In the genomic region with DNA sequence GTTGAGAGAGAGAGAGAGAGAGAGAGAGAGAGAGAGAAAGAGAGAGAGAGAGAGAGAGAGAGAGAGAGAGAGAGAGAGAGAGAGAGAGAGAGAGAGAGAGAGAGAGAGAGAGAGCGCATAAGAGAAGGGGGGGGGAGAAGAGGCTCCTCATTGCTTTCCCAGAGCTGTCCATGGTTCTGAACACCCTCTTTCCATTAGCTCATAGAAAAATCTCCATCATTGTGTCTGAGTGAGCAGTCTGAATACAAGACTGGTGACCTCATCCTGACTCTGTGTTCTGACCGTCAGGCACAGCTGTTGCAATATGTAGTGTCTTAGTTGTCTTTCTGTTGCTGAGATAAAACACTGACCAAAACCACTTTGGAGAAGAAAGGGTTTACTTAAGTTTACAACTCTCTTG, we compare ENCODE assay signal across 13 mouse cellular contexts.
DNase-seq lines count a peak whose midpoint lies in the region; ATAC-seq lines count a peak whose summit lies in the region.
"Had no signal": no experiment of that assay in that cellular context is flagged by ENCODE, and none has a peak within 500 bp of the region (broad histone marks: within the 10 kb centered on the region; RNA-seq: fewer than 3 reads in every experiment).

No protein-coding gene starts in this region.

- no peak overlapping the region for H3K9ac ChIP-seq in midbrain, embryonic 13.5 days (replicated peaks)
- H3K9ac ChIP-seq: embryonic facial prominence, embryonic 15.5 days; hindbrain, embryonic 13.5 days had no signal

- H3K27me3 ChIP-seq in midbrain, embryonic 10.5 days (ENCODE audit: low read depth, poor library complexity, severe bottlenecking) = peaks cover 31% of the 10 kb centered on the region
- peaks cover 3% of the 10 kb centered on the region; the same call in 1 of the 2 replicates for H3K27me3 ChIP-seq in midbrain, embryonic 13.5 days
- H3K27me3 ChIP-seq: CH12.LX had no signal

- H3K9me3 ChIP-seq in midbrain, embryonic 10.5 days (replicated peaks) = no peaks in the 10 kb centered on the region
- no peaks in the 10 kb centered on the region for H3K9me3 ChIP-seq in midbrain, embryonic 13.5 days
- H3K9me3 ChIP-seq: embryonic facial prominence, embryonic 15.5 days; hindbrain, embryonic 13.5 days had no signal

- no peak overlapping the region for H3K4me2 ChIP-seq in midbrain, embryonic 13.5 days (replicated peaks)
- H3K4me2 ChIP-seq: embryonic facial prominence, embryonic 15.5 days had no signal

- H3K36me3 ChIP-seq in midbrain, embryonic 10.5 days = no peaks in the 10 kb centered on the region
- H3K36me3 ChIP-seq in midbrain, embryonic 13.5 days = no peaks in the 10 kb centered on the region
- H3K36me3 ChIP-seq: embryonic facial prominence, embryonic 15.5 days; hindbrain, embryonic 13.5 days had no signal

- H3K4me1 ChIP-seq in midbrain, embryonic 10.5 days = peaks cover 30% of the 10 kb centered on the region
- peaks cover 22% of the 10 kb centered on the region for H3K4me1 ChIP-seq in midbrain, embryonic 13.5 days (replicated peaks)
- H3K4me1 ChIP-seq: embryonic facial prominence, embryonic 15.5 days had no signal

- WGBS in midbrain, embryonic 10.5 days = 20% methylated on average over 2 of the region's 2 CpGs
- WGBS in midbrain, embryonic 13.5 days = 16% methylated on average over 2 of the region's 2 CpGs

- H3K27ac ChIP-seq in midbrain, embryonic 10.5 days (replicated peaks) = no peak overlapping the region
- no peak overlapping the region for H3K27ac ChIP-seq in midbrain, embryonic 13.5 days
- H3K27ac ChIP-seq: embryonic facial prominence, embryonic 15.5 days; hindbrain, embryonic 13.5 days had no signal

- DNase-seq in heart, postnatal 4 days = peak; percentile 45
- DNase-seq in heart, adult 9 months (ENCODE audit: low spot score in 2 of 2) = no peak
- DNase-seq in midbrain, embryonic 10.5 days (ENCODE audit: low spot score) = peak; percentile 19
- DNase-seq in NIH3T3 (ENCODE audit: low read depth) = peak; percentile 52
- peak; percentile 69 for DNase-seq in forelimb bud, embryonic 11.5 days (ENCODE audit: low read depth, low spot score)
- no peak for DNase-seq in T-cell, adult 2 months (ENCODE audit: low spot score)
- DNase-seq: cerebellum, adult 2 months; thymus, postnatal 25 days had no signal

- no peak for ATAC-seq in midbrain, embryonic 13.5 days
- ATAC-seq in megakaryocyte progenitor cell, adult 5-6 weeks (replicated peaks; ENCODE audit: poor library complexity) = no peak

- H3K4me3 ChIP-seq in midbrain, embryonic 10.5 days = no peak overlapping the region
- H3K4me3 ChIP-seq in midbrain, embryonic 13.5 days (replicated peaks) = no peak overlapping the region
- H3K4me3 ChIP-seq: embryonic facial prominence, embryonic 15.5 days; hindbrain, embryonic 13.5 days had no signal

Comparison
In these comparisons a context has a peak if more than half of its experiments do, and no peak if none do; other contexts are left out.
1. DNase-seq: peak in heart, postnatal 4 days (single experiment), midbrain, embryonic 10.5 days (single experiment), NIH3T3 (single experiment) and forelimb bud, embryonic 11.5 days (single experiment); none in heart, adult 9 months (0 of 2) and T-cell, adult 2 months (single experiment).